Mouse (Mus musculus) thymus, adult 2 months (tissue): ENCODE data around the gene Gak. TPM values are rescaled to one million over a fixed set of nuclear protein-coding genes. Genes with fewer than 3 reads are reported as not detected.
"Not testable (repeated sequence)": the region's sequence is repeated elsewhere in the genome, so short reads cannot be mapped to it uniquely, and the experiment has no call there.

Experiments
- DNase-seq: peaks from one replicate; pipeline ENCODE4 v3.0.0; 2021
- H3K27ac ChIP-seq: fragments of 200-500 bp; 2 replicates; pipeline ENCODE4 v1.5.1; 2012; ENCODE audit warnings: low read length, control low read depth; ENCODE audit not compliant: control insufficient read depth, insufficient read depth
- H3K27me3 ChIP-seq: fragments of 200-500 bp; 2 replicates; pipeline ENCODE4 v1.6.1; 2012; ENCODE audit warnings: mild to moderate bottlenecking, low read length, moderate library complexity, mixed read lengths; ENCODE audit not compliant: control insufficient read depth, insufficient read depth
- H3K36me3 ChIP-seq: fragments of 200-500 bp; 2 replicates; pipeline ENCODE4 v1.6.1; 2012; ENCODE audit warnings: mild to moderate bottlenecking, low read length, moderate library complexity; ENCODE audit not compliant: control insufficient read depth, insufficient read depth
- H3K4me1 ChIP-seq: fragments of 200-500 bp; replicated peaks from 2 replicates; pipeline ENCODE4 v1.6.1; 2012; ENCODE audit warnings: low read length; ENCODE audit not compliant: control insufficient read depth, insufficient read depth
- H3K4me3 ChIP-seq: fragments of 200-500 bp; 2 replicates; pipeline ENCODE4 v1.5.1; 2012; ENCODE audit warnings: mild to moderate bottlenecking, low read length, control low read depth, moderate library complexity; ENCODE audit not compliant: control insufficient read depth, insufficient read depth
- CTCF ChIP-seq: fragments of 200-500 bp; IDR thresholded peaks from 2 replicates; pipeline ENCODE4 v1.5.1; 2012; ENCODE audit warnings: mild to moderate bottlenecking, control low read depth, low read length, moderate library complexity, borderline replicate concordance; ENCODE audit not compliant: control insufficient read depth, poor library complexity, insufficient read depth; ENCODE audit errors: extremely low read depth
- POLR2A ChIP-seq: fragments of 200-500 bp; IDR thresholded peaks from 2 replicates; pipeline ENCODE4 v1.6.1; 2012; ENCODE audit warnings: mild to moderate bottlenecking, low read length, control low read depth, moderate library complexity; ENCODE audit not compliant: control insufficient read depth, poor library complexity, insufficient read depth; ENCODE audit errors: extremely low read depth
- WGBS: fragments of 180-500 bp; shearing (Covaris S2); methylation state at CpG from one replicate; pipeline ENCODE4 v1.1.7; 2018; 5-methylcytosine and 5-hydroxymethylcytosine counted together
- polyA plus RNA-seq: library from polyadenylated mRNA; depleted of rRNA; stranded (reverse); fragments of >200 nt; gene quantifications from 2 replicates; pipeline ENCODE4 v1.2.3, GENCODE M21; 2012

The Gak gene
- polyA plus RNA-seq, 1 experiment, result 158 TPM

GRCm38 (mm10) chr5:108647820-108648465 lies 18.4 kb upstream of the Gak start:
- Histone ChIP-seq H3K27me3 (no peaks in the 10 kb centered on the region), H3K36me3 (0 out of 2 replicates have a peak, but pooled peaks cover 10% of the 10 kb centered on the region), H3K27ac (no peak overlapping the region), H3K4me3 (no peak overlapping the region), H3K4me1 (no peaks in the 10 kb centered on the region)
- 95% methylated on average over 2 of the region's 2 CpGs for WGBS
- no peak for TF ChIP-seq CTCF
- TF ChIP-seq POLR2A, result no peak
- no peak for DNase-seq

- Histone ChIP-seq H3K27me3 (no peaks in the 10 kb centered on the region), H3K27ac (no peak overlapping the region), H3K4me3 (no peak overlapping the region), H3K36me3 (0 out of 2 replicates have a peak, but pooled peaks cover 8% of the 10 kb centered on the region), H3K4me1 (no peaks in the 10 kb centered on the region)
- whole genome bisulfite sequencing, result 96% methylated on average over 2 of the region's 2 CpGs
- TF ChIP-seq CTCF (no peak), POLR2A (no peak)
- DNase-seq, result no peak
Measured at GRCm38 (mm10) chr5:108647311-108647710, 17.8 kb upstream of the Gak start.

DNA sequence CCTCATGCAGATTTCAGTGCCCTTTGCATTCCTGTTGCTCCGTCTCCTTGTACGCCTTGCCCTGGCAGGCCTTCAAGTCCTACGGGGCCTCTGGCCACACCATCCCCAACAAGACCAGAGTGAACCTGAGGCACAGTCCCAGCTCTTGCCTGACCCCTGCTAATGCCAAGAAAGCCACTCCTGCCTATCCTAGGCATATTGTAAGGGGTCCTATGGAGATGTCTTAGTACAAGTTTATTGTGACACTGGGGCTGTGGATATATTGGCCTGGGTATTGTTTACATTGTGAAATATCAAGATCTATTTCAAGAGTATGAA lies 16.7 kb upstream of the Gak start:
- H3K27ac ChIP-seq, result no peak overlapping the region
- H3K36me3 ChIP-seq, result 0 out of 2 replicates have a peak, but pooled peaks cover 5% of the 10 kb centered on the region
- no peaks in the 10 kb centered on the region for H3K27me3 ChIP-seq
- 92% methylated on average over 3 of the region's 3 CpGs for WGBS
- no peak for DNase-seq
- H3K4me3 ChIP-seq, result no peak overlapping the region
- TF ChIP-seq CTCF (no peak), POLR2A (no peak)
- no peaks in the 10 kb centered on the region for H3K4me1 ChIP-seq

DNA sequence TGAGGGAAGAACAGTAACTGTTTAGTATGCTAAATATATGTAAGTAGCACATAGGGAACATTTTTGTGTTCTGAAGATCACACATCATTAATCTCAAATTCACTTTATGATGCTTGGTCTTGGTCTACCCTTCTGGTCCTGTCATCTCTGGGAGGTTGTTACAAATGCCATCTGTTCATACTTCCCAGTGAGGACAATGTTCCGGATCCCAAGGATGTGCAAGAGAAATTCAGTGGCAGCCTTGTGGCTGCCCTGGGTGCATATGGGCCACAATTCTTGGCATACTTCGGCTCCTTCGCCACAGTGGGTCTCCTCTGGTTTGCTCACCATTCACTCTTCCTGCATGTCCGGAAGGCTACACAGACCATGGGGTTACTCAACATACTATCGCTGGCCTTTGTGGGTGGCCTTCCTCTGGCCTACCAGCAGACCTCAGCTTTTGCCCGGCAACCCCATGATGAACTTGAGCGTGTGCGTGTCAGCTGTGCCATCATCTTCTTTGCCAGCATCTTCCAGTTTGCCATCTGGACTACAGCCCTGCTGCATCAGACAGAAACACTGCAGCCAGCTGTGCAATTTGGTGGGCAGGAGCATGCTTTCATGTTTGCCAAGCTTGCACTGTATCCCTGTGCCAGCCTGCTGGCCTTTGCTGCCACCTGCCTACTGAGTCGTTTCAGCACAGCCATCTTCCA lies 16.2 kb upstream of the Gak start:
- Histone ChIP-seq H3K36me3 (0 out of 2 replicates have a peak, but pooled peaks cover 5% of the 10 kb centered on the region), H3K27me3 (no peaks in the 10 kb centered on the region), H3K4me1 (no peaks in the 10 kb centered on the region), H3K4me3 (no peak overlapping the region), H3K27ac (no peak overlapping the region)
- 93% methylated on average over 9 of the region's 9 CpGs for WGBS
- no peak for DNase-seq
- TF ChIP-seq POLR2A (no peak), CTCF (no peak)

- no peak for DNase-seq
- 98% methylated on average over 2 of the region's 2 CpGs for WGBS
- TF ChIP-seq CTCF (no peak), POLR2A (no peak)
- no peak overlapping the region for H3K27ac ChIP-seq
- no peak overlapping the region for H3K4me3 ChIP-seq
- no peaks in the 10 kb centered on the region for H3K4me1 ChIP-seq
- H3K27me3 ChIP-seq, result no peaks in the 10 kb centered on the region
- H3K36me3 ChIP-seq, result no peaks in the 10 kb centered on the region
Measured at GRCm38 (mm10) chr5:108643674-108644073, 14.1 kb upstream of the Gak start.

DNA sequence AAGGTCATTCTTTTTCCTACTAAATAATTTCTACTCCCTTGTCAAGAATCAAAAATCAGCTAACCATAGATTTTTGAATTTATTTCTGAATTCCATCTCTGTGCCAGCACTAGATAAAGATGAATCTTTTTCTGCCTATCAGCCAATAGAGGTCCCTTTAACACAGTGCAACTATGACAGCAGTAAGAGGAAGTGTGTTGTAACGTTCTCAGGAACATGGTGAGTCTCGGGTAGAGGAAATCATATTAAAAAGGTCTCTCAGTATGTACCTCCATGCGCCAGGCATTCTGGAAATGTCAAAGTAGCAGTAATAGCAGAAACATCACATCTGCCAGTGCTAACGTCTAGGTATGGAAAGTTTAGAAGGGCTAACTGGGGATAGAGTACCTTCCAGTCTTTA lies 6.6 kb upstream of the Gak start:
- no peak for DNase-seq
- TF ChIP-seq POLR2A (no peak), CTCF (no peak)
- WGBS, result 51% methylated on average over 4 of the region's 4 CpGs

DNA sequence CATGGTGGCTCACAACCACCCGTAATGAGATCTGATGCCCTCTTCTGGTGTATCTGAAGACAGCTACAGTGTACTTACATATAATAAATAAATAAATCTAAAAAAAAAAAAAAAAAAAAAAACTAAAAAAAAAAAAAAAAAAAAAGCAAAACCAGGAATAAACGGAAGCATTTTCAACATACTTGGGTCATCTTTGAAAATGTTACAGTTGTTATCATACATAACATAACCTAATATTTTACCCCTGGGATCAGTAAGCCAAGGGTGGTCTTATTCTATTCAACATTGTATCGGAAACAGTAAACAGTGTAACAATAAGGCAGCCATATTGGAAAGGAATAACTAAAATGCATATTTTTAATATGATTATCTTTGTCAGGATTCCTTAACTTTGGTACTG lies 4.5 kb upstream of the Gak start:
- not testable (repeated sequence) for H3K4me3 ChIP-seq, H3K27me3 ChIP-seq, H3K4me1 ChIP-seq, H3K36me3 ChIP-seq, H3K27ac ChIP-seq, DNase-seq
- 85% methylated on average over 3 of the region's 3 CpGs for WGBS

More for the DNA sequence above, 6.6 kb upstream of the Gak start:
- no peaks in the 10 kb centered on the region; the same call in 1 of the 2 replicates for H3K36me3 ChIP-seq
- no peak overlapping the region for H3K4me3 ChIP-seq
- no peaks in the 10 kb centered on the region for H3K4me1 ChIP-seq
- H3K27me3 ChIP-seq, result no peaks in the 10 kb centered on the region
- H3K27ac ChIP-seq, result no peak overlapping the region
